Mouse (Mus musculus): Measurements from ENCODE around the gene Csrp2. TPM values are rescaled to one million over a fixed set of nuclear protein-coding genes. Genes with fewer than 3 reads are reported as not detected.

Gene Csrp2
- polyA plus RNA-seq, 1 experiment, result 221 TPM

- Histone ChIP-seq H3K36me3 (ENCODE audit: control insufficient read depth, insufficient read depth, low read length, poor library complexity, severe bottlenecking) (no peaks in the 10 kb centered on the region; the same call in none of the 2 replicates), H3K9ac (ENCODE audit: low read depth, poor library complexity, severe bottlenecking) (no peak overlapping the region), H3K27me3 (ENCODE audit: control insufficient read depth, insufficient read depth, low read length, poor library complexity, severe bottlenecking) (no peaks in the 10 kb centered on the region), H3K9me3 (replicated peaks; ENCODE audit: control insufficient read depth, insufficient read depth, low read length, poor library complexity, severe bottlenecking) (no peaks in the 10 kb centered on the region), H3K4me1 (ENCODE audit: control insufficient read depth, insufficient read depth, low read length) (no peaks in the 10 kb centered on the region), H3K4me3 (ENCODE audit: low read depth, low read length) (no peak overlapping the region), H3K27ac (ENCODE audit: insufficient read depth, low read length) (no peak overlapping the region)
- no peak for TF ChIP-seq CTCF (IDR thresholded peaks at IDR 0.05; ENCODE audit: low read depth, low read length)
- no peak for TF ChIP-seq EP300 (IDR thresholded peaks at IDR 0.05; ENCODE audit: insufficient read depth, low read depth, low read length)
- no peak for TF ChIP-seq POLR2A (IDR thresholded peaks at IDR 0.05; ENCODE audit: insufficient read depth, low read length)
These were observed 40.2 kb downstream of the Csrp2 start for GRCm38 (mm10) chr10:110959781-110960180.

- no peak overlapping the region for H3K27ac ChIP-seq (ENCODE audit: insufficient read depth, low read length)
- no peaks in the 10 kb centered on the region for H3K4me1 ChIP-seq (ENCODE audit: control insufficient read depth, insufficient read depth, low read length)
- H3K9ac ChIP-seq (ENCODE audit: low read depth, poor library complexity, severe bottlenecking), result no peak overlapping the region
- TF ChIP-seq EP300 (IDR thresholded peaks at IDR 0.05; ENCODE audit: insufficient read depth, low read depth, low read length), result no peak
- no peak for TF ChIP-seq CTCF (IDR thresholded peaks at IDR 0.05; ENCODE audit: low read depth, low read length)
- TF ChIP-seq POLR2A (IDR thresholded peaks at IDR 0.05; ENCODE audit: insufficient read depth, low read length), result no peak
- H3K4me3 ChIP-seq (ENCODE audit: low read depth, low read length), result no peak overlapping the region
- H3K36me3 ChIP-seq (ENCODE audit: control insufficient read depth, insufficient read depth, low read length, poor library complexity, severe bottlenecking), result no peaks in the 10 kb centered on the region; the same call in 1 of the 2 replicates
- no peaks in the 10 kb centered on the region for H3K9me3 ChIP-seq (replicated peaks; ENCODE audit: control insufficient read depth, insufficient read depth, low read length, poor library complexity, severe bottlenecking)
- no peaks in the 10 kb centered on the region for H3K27me3 ChIP-seq (ENCODE audit: control insufficient read depth, insufficient read depth, low read length, poor library complexity, severe bottlenecking)
These were observed 41.3 kb downstream of the Csrp2 start for GRCm38 (mm10) chr10:110960841-110961240.

- TF ChIP-seq EP300 (IDR thresholded peaks at IDR 0.05; ENCODE audit: insufficient read depth, low read depth, low read length) (no peak), CTCF (IDR thresholded peaks at IDR 0.05; ENCODE audit: low read depth, low read length) (peak; percentile 23)
- Histone ChIP-seq H3K36me3 (ENCODE audit: control insufficient read depth, insufficient read depth, low read length, poor library complexity, severe bottlenecking) (no peaks in the 10 kb centered on the region), H3K9ac (ENCODE audit: low read depth, poor library complexity, severe bottlenecking) (no peak overlapping the region), H3K9me3 (replicated peaks; ENCODE audit: control insufficient read depth, insufficient read depth, low read length, poor library complexity, severe bottlenecking) (no peaks in the 10 kb centered on the region), H3K4me1 (ENCODE audit: control insufficient read depth, insufficient read depth, low read length) (no peaks in the 10 kb centered on the region), H3K27ac (ENCODE audit: insufficient read depth, low read length) (no peak overlapping the region), H3K27me3 (ENCODE audit: control insufficient read depth, insufficient read depth, low read length, poor library complexity, severe bottlenecking) (no peaks in the 10 kb centered on the region), H3K4me3 (ENCODE audit: low read depth, low read length) (no peak overlapping the region)
These were observed 42.6 kb downstream of the Csrp2 start for GRCm38 (mm10) chr10:110962172-110962571.

DNA sequence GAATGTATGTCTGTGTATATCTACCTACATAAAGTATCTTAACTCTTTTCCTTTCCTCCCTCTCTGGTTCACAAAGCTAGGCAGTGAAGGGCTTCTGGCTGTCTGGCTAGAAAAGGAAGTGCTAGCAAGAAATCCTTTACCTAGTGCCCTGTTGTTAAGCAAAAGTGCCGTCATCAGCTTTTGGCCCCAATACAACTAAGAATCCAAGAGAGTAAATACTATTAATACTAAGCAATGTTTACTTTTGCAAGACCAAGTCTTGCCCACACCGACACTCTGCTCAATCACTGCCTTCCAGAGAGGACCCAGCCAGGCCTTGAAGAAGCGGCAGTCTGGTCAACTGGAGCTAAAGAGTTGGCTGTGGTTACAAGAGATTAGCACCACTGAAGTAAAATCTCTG lies 51.5 kb downstream of the Csrp2 start:
- no peak overlapping the region for H3K4me3 ChIP-seq (ENCODE audit: low read depth, low read length)
- no peak overlapping the region for H3K27ac ChIP-seq (ENCODE audit: insufficient read depth, low read length)
- no peaks in the 10 kb centered on the region; the same call in 1 of the 2 replicates for H3K36me3 ChIP-seq (ENCODE audit: control insufficient read depth, insufficient read depth, low read length, poor library complexity, severe bottlenecking)
- H3K4me1 ChIP-seq (ENCODE audit: control insufficient read depth, insufficient read depth, low read length), result no peaks in the 10 kb centered on the region
- no peaks in the 10 kb centered on the region for H3K27me3 ChIP-seq (ENCODE audit: control insufficient read depth, insufficient read depth, low read length, poor library complexity, severe bottlenecking)
- TF ChIP-seq CTCF (IDR thresholded peaks at IDR 0.05; ENCODE audit: low read depth, low read length), result no peak
- no peak for TF ChIP-seq POLR2A (IDR thresholded peaks at IDR 0.05; ENCODE audit: insufficient read depth, low read length)
- TF ChIP-seq EP300 (IDR thresholded peaks at IDR 0.05; ENCODE audit: insufficient read depth, low read depth, low read length), result no peak
- H3K9me3 ChIP-seq (replicated peaks; ENCODE audit: control insufficient read depth, insufficient read depth, low read length, poor library complexity, severe bottlenecking), result no peaks in the 10 kb centered on the region
- no peak overlapping the region for H3K9ac ChIP-seq (ENCODE audit: low read depth, poor library complexity, severe bottlenecking)

- TF ChIP-seq POLR2A (IDR thresholded peaks at IDR 0.05; ENCODE audit: insufficient read depth, low read length) (no peak), CTCF (IDR thresholded peaks at IDR 0.05; ENCODE audit: low read depth, low read length) (no peak), EP300 (IDR thresholded peaks at IDR 0.05; ENCODE audit: insufficient read depth, low read depth, low read length) (no peak)
- no peak overlapping the region for H3K9ac ChIP-seq (ENCODE audit: low read depth, poor library complexity, severe bottlenecking)
- H3K4me3 ChIP-seq (ENCODE audit: low read depth, low read length), result no peak overlapping the region
- no peaks in the 10 kb centered on the region for H3K27me3 ChIP-seq (ENCODE audit: control insufficient read depth, insufficient read depth, low read length, poor library complexity, severe bottlenecking)
- no peak overlapping the region for H3K27ac ChIP-seq (ENCODE audit: insufficient read depth, low read length)
- H3K4me1 ChIP-seq (ENCODE audit: control insufficient read depth, insufficient read depth, low read length), result no peaks in the 10 kb centered on the region
- no peaks in the 10 kb centered on the region; the same call in 1 of the 2 replicates for H3K36me3 ChIP-seq (ENCODE audit: control insufficient read depth, insufficient read depth, low read length, poor library complexity, severe bottlenecking)
- no peaks in the 10 kb centered on the region for H3K9me3 ChIP-seq (replicated peaks; ENCODE audit: control insufficient read depth, insufficient read depth, low read length, poor library complexity, severe bottlenecking)
These were observed 51.9 kb downstream of the Csrp2 start for GRCm38 (mm10) chr10:110971483-110971882.

- TF ChIP-seq EP300 (IDR thresholded peaks at IDR 0.05; ENCODE audit: insufficient read depth, low read depth, low read length) (no peak), CTCF (IDR thresholded peaks at IDR 0.05; ENCODE audit: low read depth, low read length) (no peak), POLR2A (IDR thresholded peaks at IDR 0.05; ENCODE audit: insufficient read depth, low read length) (no peak)
- H3K4me1 ChIP-seq (ENCODE audit: control insufficient read depth, insufficient read depth, low read length), result no peaks in the 10 kb centered on the region
- H3K9ac ChIP-seq (ENCODE audit: low read depth, poor library complexity, severe bottlenecking), result no peak overlapping the region
- no peaks in the 10 kb centered on the region for H3K9me3 ChIP-seq (replicated peaks; ENCODE audit: control insufficient read depth, insufficient read depth, low read length, poor library complexity, severe bottlenecking)
- no peak overlapping the region for H3K4me3 ChIP-seq (ENCODE audit: low read depth, low read length)
- H3K27me3 ChIP-seq (ENCODE audit: control insufficient read depth, insufficient read depth, low read length, poor library complexity, severe bottlenecking), result no peaks in the 10 kb centered on the region
- no peaks in the 10 kb centered on the region; the same call in 1 of the 2 replicates for H3K36me3 ChIP-seq (ENCODE audit: control insufficient read depth, insufficient read depth, low read length, poor library complexity, severe bottlenecking)
- no peak overlapping the region for H3K27ac ChIP-seq (ENCODE audit: insufficient read depth, low read length)
These were observed 52.4 kb downstream of the Csrp2 start for GRCm38 (mm10) chr10:110971998-110972397.
